Mouse (Mus musculus): ENCODE results near the gene Dync1h1. TPM values are rescaled to one million over a fixed set of nuclear protein-coding genes. Genes with fewer than 3 reads are reported as not detected.
"Not testable (repeated sequence)": the region's sequence is repeated elsewhere in the genome, so short reads cannot be mapped to it uniquely, and the experiment has no call there.

Gene Dync1h1
- polyA plus RNA-seq, 1 experiment from 2014 or later: 89.0 TPM

- H3K9ac ChIP-seq (ENCODE audit: low read length): peak overlapping the region; percentile 80
- peak overlapping the region; percentile 97 for H3K4me3 ChIP-seq (ENCODE audit: low read depth, low read length)
- no peaks in the 10 kb centered on the region for H3K27me3 ChIP-seq (replicated peaks; ENCODE audit: control insufficient read depth, insufficient read depth, low read length)
- ATAC-seq: no peak; the same call in 1 of the 2 replicates
- H3K4me1 ChIP-seq (ENCODE audit: control insufficient read depth, insufficient read depth, low read length): peaks cover 11% of the 10 kb centered on the region
- no peak for DNase-seq (ENCODE audit: low spot score)
- 46% methylated on average over 9 of the region's 9 CpGs for WGBS
- no peaks in the 10 kb centered on the region for H3K9me3 ChIP-seq (replicated peaks; ENCODE audit: control insufficient read depth, low read length)
- peaks cover 26% of the 10 kb centered on the region for H3K36me3 ChIP-seq (ENCODE audit: control insufficient read depth, insufficient read depth, low read length)
- peak overlapping the region; percentile 80 for H3K4me2 ChIP-seq (ENCODE audit: low read length)
- H3K27ac ChIP-seq (ENCODE audit: low read depth, low read length): peak overlapping the region; percentile 81; the same call in 1 of the 2 replicates
Observed at GRCm38 (mm10) chr12:110696975-110697400, 95.7 kb downstream of the Dync1h1 start.

GRCm38 (mm10) chr12:110697457-110697856, 96.2 kb downstream of the Dync1h1 start:
- no peak overlapping the region for H3K4me3 ChIP-seq (ENCODE audit: low read depth, low read length)
- 66% methylated on average over 5 of the region's 5 CpGs for WGBS
- H3K9me3 ChIP-seq (replicated peaks; ENCODE audit: control insufficient read depth, low read length): no peaks in the 10 kb centered on the region
- no peak overlapping the region for H3K4me2 ChIP-seq (ENCODE audit: low read length)
- DNase-seq (ENCODE audit: low spot score): no peak
- H3K36me3 ChIP-seq (ENCODE audit: control insufficient read depth, insufficient read depth, low read length): peaks cover 23% of the 10 kb centered on the region
- peaks cover 11% of the 10 kb centered on the region for H3K4me1 ChIP-seq (ENCODE audit: control insufficient read depth, insufficient read depth, low read length)
- H3K27me3 ChIP-seq (replicated peaks; ENCODE audit: control insufficient read depth, insufficient read depth, low read length): no peaks in the 10 kb centered on the region
- H3K9ac ChIP-seq (ENCODE audit: low read length): no peak overlapping the region
- H3K27ac ChIP-seq (ENCODE audit: low read depth, low read length): no peak overlapping the region
- ATAC-seq: no peak

- Histone ChIP-seq H3K9me3 (replicated peaks; ENCODE audit: control insufficient read depth, low read length) (no peaks in the 10 kb centered on the region), H3K4me2 (ENCODE audit: low read length) (no peak overlapping the region), H3K27me3 (replicated peaks; ENCODE audit: control insufficient read depth, insufficient read depth, low read length) (no peaks in the 10 kb centered on the region), H3K9ac (ENCODE audit: low read length) (no peak overlapping the region), H3K4me1 (ENCODE audit: control insufficient read depth, insufficient read depth, low read length) (peaks cover 11% of the 10 kb centered on the region), H3K36me3 (ENCODE audit: control insufficient read depth, insufficient read depth, low read length) (peaks cover 17% of the 10 kb centered on the region), H3K27ac (ENCODE audit: low read depth, low read length) (no peak overlapping the region), H3K4me3 (ENCODE audit: low read depth, low read length) (no peak overlapping the region)
- DNase-seq (ENCODE audit: low spot score) (no peak), ATAC-seq (no peak)
- 89% methylated on average over 1 of the region's 1 CpGs for WGBS
Observed at GRCm38 (mm10) chr12:110698080-110698479, 96.8 kb downstream of the Dync1h1 start.

GRCm38 (mm10) chr12:110698523-110699170, 97.4 kb downstream of the Dync1h1 start:
- H3K36me3 ChIP-seq (ENCODE audit: control insufficient read depth, insufficient read depth, low read length): peaks cover 12% of the 10 kb centered on the region
- no peak overlapping the region for H3K27ac ChIP-seq (ENCODE audit: low read depth, low read length)
- H3K4me2 ChIP-seq (ENCODE audit: low read length): no peak overlapping the region
- 51% methylated on average over 15 of the region's 15 CpGs for WGBS
- no peaks in the 10 kb centered on the region for H3K9me3 ChIP-seq (replicated peaks; ENCODE audit: control insufficient read depth, low read length)
- no peak overlapping the region for H3K4me3 ChIP-seq (ENCODE audit: low read depth, low read length)
- ATAC-seq (no peak), DNase-seq (ENCODE audit: low spot score) (no peak)
- peaks cover 11% of the 10 kb centered on the region for H3K4me1 ChIP-seq (ENCODE audit: control insufficient read depth, insufficient read depth, low read length)
- no peak overlapping the region for H3K9ac ChIP-seq (ENCODE audit: low read length)
- no peaks in the 10 kb centered on the region for H3K27me3 ChIP-seq (replicated peaks; ENCODE audit: control insufficient read depth, insufficient read depth, low read length)

GRCm38 (mm10) chr12:110699171-110699547, 97.9 kb downstream of the Dync1h1 start:
- H3K27me3 ChIP-seq (replicated peaks; ENCODE audit: control insufficient read depth, insufficient read depth, low read length): no peaks in the 10 kb centered on the region
- no peak overlapping the region for H3K9ac ChIP-seq (ENCODE audit: low read length)
- ATAC-seq (no peak), DNase-seq (ENCODE audit: low spot score) (no peak)
- no peak overlapping the region for H3K4me3 ChIP-seq (ENCODE audit: low read depth, low read length)
- no peaks in the 10 kb centered on the region for H3K9me3 ChIP-seq (replicated peaks; ENCODE audit: control insufficient read depth, low read length)
- H3K27ac ChIP-seq (ENCODE audit: low read depth, low read length): no peak overlapping the region
- H3K4me1 ChIP-seq (ENCODE audit: control insufficient read depth, insufficient read depth, low read length): peaks cover 11% of the 10 kb centered on the region
- H3K4me2 ChIP-seq (ENCODE audit: low read length): no peak overlapping the region
- 59% methylated on average over 2 of the region's 2 CpGs for WGBS
- H3K36me3 ChIP-seq (ENCODE audit: control insufficient read depth, insufficient read depth, low read length): peaks cover 7% of the 10 kb centered on the region

GRCm38 (mm10) chr12:110700730-110701129, 99.5 kb downstream of the Dync1h1 start:
- WGBS: 57% methylated on average over 2 of the region's 2 CpGs

GRCm38 (mm10) chr12:110701363-110701762, 100.1 kb downstream of the Dync1h1 start:
- not testable (repeated sequence) for H3K4me1 ChIP-seq (ENCODE audit: control insufficient read depth, insufficient read depth, low read length); H3K27me3 ChIP-seq (replicated peaks; ENCODE audit: control insufficient read depth, insufficient read depth, low read length); H3K4me3 ChIP-seq (ENCODE audit: low read depth, low read length); H3K4me2 ChIP-seq (ENCODE audit: low read length); H3K27ac ChIP-seq (ENCODE audit: low read depth, low read length); DNase-seq (ENCODE audit: low spot score); ATAC-seq; H3K36me3 ChIP-seq (ENCODE audit: control insufficient read depth, insufficient read depth, low read length); H3K9ac ChIP-seq (ENCODE audit: low read length); H3K9me3 ChIP-seq (replicated peaks; ENCODE audit: control insufficient read depth, low read length)
- 17% methylated on average over 1 of the region's 3 CpGs for WGBS

More at GRCm38 (mm10) chr12:110700730-110701129, 99.5 kb downstream of the Dync1h1 start:
- 0 out of 2 replicates have a peak, but pooled peaks cover 3% of the 10 kb centered on the region for H3K4me1 ChIP-seq (ENCODE audit: control insufficient read depth, insufficient read depth, low read length)
- DNase-seq (ENCODE audit: low spot score) (no peak), ATAC-seq (no peak)
- H3K27me3 ChIP-seq (replicated peaks; ENCODE audit: control insufficient read depth, insufficient read depth, low read length): no peaks in the 10 kb centered on the region
- H3K4me2 ChIP-seq (ENCODE audit: low read length): no peak overlapping the region
- H3K27ac ChIP-seq (ENCODE audit: low read depth, low read length): no peak overlapping the region
- no peaks in the 10 kb centered on the region for H3K36me3 ChIP-seq (ENCODE audit: control insufficient read depth, insufficient read depth, low read length)
- no peaks in the 10 kb centered on the region for H3K9me3 ChIP-seq (replicated peaks; ENCODE audit: control insufficient read depth, low read length)
- H3K4me3 ChIP-seq (ENCODE audit: low read depth, low read length): no peak overlapping the region
- no peak overlapping the region for H3K9ac ChIP-seq (ENCODE audit: low read length)

GRCm38 (mm10) chr12:110702556-110702955, 101.3 kb downstream of the Dync1h1 start, which contains the start of gene Hsp90aa1:
Gene Hsp90aa1 (minus strand): TSS chr12:110702728.
- no peak for DNase-seq (ENCODE audit: low spot score)
- Histone ChIP-seq H3K4me1 (ENCODE audit: control insufficient read depth, insufficient read depth, low read length) (no peaks in the 10 kb centered on the region), H3K4me3 (ENCODE audit: low read depth, low read length) (no peak within 1 kb of the TSS), H3K27me3 (replicated peaks; ENCODE audit: control insufficient read depth, insufficient read depth, low read length) (no peaks in the 10 kb centered on the region), H3K27ac (ENCODE audit: low read depth, low read length) (no peak within 1 kb of the TSS), H3K9ac (ENCODE audit: low read length) (no peak within 1 kb of the TSS), H3K9me3 (replicated peaks; ENCODE audit: control insufficient read depth, low read length) (no peaks in the 10 kb centered on the region), H3K36me3 (ENCODE audit: control insufficient read depth, insufficient read depth, low read length) (no peaks in the 10 kb centered on the region), H3K4me2 (ENCODE audit: low read length) (no peak within 1 kb of the TSS)
- ATAC-seq: no peak
- WGBS: 49% methylated on average over 4 of the region's 4 CpGs

- ATAC-seq (peak; percentile 76), DNase-seq (ENCODE audit: low spot score) (peak; percentile 91)
- Histone ChIP-seq H3K27ac (ENCODE audit: low read depth, low read length) (no peak overlapping the region), H3K4me3 (ENCODE audit: low read depth, low read length) (no peak overlapping the region), H3K9me3 (replicated peaks; ENCODE audit: control insufficient read depth, low read length) (no peaks in the 10 kb centered on the region), H3K9ac (ENCODE audit: low read length) (no peak overlapping the region), H3K36me3 (ENCODE audit: control insufficient read depth, insufficient read depth, low read length) (no peaks in the 10 kb centered on the region), H3K4me2 (ENCODE audit: low read length) (no peak overlapping the region), H3K27me3 (replicated peaks; ENCODE audit: control insufficient read depth, insufficient read depth, low read length) (no peaks in the 10 kb centered on the region), H3K4me1 (ENCODE audit: control insufficient read depth, insufficient read depth, low read length) (no peaks in the 10 kb centered on the region)
- WGBS: 37% methylated on average over 8 of the region's 8 CpGs
Observed at GRCm38 (mm10) chr12:110703008-110703471, 101.8 kb downstream of the Dync1h1 start.
